Mouse (Mus musculus): ENCODE data around the gene Nes.

DNA sequence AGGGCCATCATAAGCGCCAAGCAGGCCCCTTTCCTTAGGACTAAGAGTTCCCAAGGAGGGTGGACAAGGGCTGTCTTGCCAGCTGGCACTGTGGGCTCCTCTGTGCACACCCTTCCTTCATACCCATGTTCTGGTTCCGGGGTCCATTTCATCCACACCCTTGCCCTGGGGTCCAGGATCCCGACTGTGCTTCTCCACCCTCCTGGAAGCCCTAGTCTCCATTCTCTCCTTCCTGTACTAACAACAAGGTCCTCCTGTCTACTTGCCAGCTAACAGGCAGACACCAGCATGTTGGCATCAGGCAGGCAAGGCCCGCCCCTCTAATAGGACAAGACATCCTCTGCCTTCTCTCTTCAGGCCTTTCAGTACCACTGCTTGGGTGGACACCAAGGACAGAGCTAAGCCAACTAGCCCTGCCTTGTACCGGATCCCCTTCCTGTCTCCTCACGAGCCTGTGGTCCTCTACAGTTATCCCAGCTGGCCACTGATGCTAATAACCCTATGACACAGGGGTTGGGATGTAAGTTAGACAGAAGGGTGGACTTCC, 10.4 kb downstream of the Nes start:
- TF ChIP-seq CTCF (IDR thresholded peaks at IDR 0.05; ENCODE audit: low read depth) (no peak), EP300 (optimal IDR thresholded peaks at IDR 0.05) (no peak)
